Mouse (Mus musculus): ENCODE data around the gene Rnf185. TPM values are rescaled to one million over a fixed set of nuclear protein-coding genes. Genes with fewer than 3 reads are reported as not detected.
A peak's percentile ranks its signal among the peaks of the same experiment; 100 is the strongest.

Gene Rnf185
- polyA plus RNA-seq, 1 experiment from 2014 or later: 46.5 TPM

DNA sequence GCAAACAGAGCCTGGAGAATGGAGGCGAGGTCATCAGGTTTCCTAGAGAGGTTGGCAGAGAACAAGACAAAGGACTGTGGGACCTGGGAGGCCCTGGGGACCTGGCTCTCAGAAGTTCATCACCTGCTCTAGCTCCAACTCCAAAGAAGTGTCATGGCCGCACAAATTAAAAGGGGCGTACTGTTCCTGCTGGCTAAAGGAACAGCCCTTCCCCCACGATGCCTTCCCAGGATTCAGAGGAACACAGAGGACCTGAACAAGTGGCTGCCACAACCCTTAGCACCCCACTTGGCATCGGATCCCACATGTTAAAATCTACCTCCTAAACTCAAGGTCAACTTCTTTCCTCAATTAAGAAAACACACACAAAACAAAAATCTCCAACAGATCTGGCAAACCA, 82.7 kb downstream of the Rnf185 start:
- DNase-seq (ENCODE audit: low spot score): no peak
- peaks cover 54% of the 10 kb centered on the region for H3K4me1 ChIP-seq
- H3K4me3 ChIP-seq: peak overlapping the region; percentile 67; the same call in 1 of the 2 replicates
- H3K36me3 ChIP-seq: no peaks in the 10 kb centered on the region
- H3K27ac ChIP-seq (replicated peaks): peak overlapping the region; percentile 30
- H3K9me3 ChIP-seq (replicated peaks): no peaks in the 10 kb centered on the region
- WGBS: 80% methylated on average over 5 of the region's 5 CpGs
- H3K27me3 ChIP-seq (ENCODE audit: low read depth, poor library complexity, severe bottlenecking): no peaks in the 10 kb centered on the region

DNA sequence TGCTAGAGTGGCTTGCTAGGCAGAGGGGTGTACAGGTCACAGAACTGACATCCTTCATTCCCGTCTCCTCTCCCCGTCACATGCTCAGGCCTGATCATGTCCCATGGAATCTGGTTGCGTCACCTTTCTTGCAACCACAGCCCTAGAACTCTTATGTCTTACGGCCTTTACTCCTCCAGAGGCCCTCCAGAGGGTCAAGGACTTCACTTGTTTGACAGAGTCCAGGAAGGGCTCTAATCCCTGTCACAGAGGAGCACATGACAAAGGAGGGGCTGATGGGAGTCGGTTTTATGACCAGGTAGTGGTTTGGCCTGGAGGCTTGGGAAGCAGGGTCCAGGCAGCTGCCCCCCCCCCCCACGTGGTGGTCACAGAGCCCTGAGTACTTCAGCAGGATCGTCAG, 83.2 kb downstream of the Rnf185 start:
- WGBS: 64% methylated on average over 7 of the region's 7 CpGs
- Histone ChIP-seq H3K4me1 (peaks cover 49% of the 10 kb centered on the region), H3K36me3 (no peaks in the 10 kb centered on the region), H3K9me3 (replicated peaks) (no peaks in the 10 kb centered on the region), H3K27ac (replicated peaks) (peak overlapping the region; percentile 30), H3K4me3 (peak overlapping the region; percentile 67; the same call in 1 of the 2 replicates), H3K27me3 (ENCODE audit: low read depth, poor library complexity, severe bottlenecking) (no peaks in the 10 kb centered on the region)
- DNase-seq (ENCODE audit: low spot score): no peak

DNA sequence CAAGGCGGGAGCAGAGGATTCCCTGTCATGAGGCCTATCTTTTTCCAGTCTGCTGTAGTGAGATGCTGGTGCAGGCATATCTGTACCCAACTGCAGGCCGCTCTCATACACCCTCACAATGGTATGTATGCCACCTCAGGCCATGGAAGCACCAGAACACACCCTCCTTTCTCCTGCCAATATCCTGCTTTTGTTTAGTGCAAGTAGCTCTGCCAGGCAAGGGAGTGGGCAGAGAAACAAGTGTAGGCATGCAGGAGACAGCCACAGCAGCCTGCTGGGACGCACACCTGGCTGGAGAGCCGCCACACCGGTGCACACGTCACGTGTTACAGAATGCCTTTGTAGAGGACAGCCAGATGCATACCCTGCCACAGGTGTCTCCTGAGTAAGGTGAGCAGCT, 85.8 kb downstream of the Rnf185 start:
- no peaks in the 10 kb centered on the region for H3K27me3 ChIP-seq (ENCODE audit: low read depth, poor library complexity, severe bottlenecking)
- WGBS: 92% methylated on average over 7 of the region's 7 CpGs
- DNase-seq (ENCODE audit: low spot score): no peak
- no peak overlapping the region for H3K4me3 ChIP-seq
- H3K9me3 ChIP-seq (replicated peaks): 0 out of 2 replicates have a peak, but pooled peaks cover 5% of the 10 kb centered on the region
- H3K27ac ChIP-seq (replicated peaks): no peak overlapping the region
- peaks cover 30% of the 10 kb centered on the region for H3K4me1 ChIP-seq
- H3K36me3 ChIP-seq: peaks cover 17% of the 10 kb centered on the region

Other genes starting within 250 kb of the Rnf185 start
- gene Eif4enif1, start 250.0 kb downstream of the Rnf185 start, polyA plus RNA-seq (2016; fragmentation: Nextera tagmentation; extraction: Ambion mirVana): 57.7 and 60.4 TPM in 2 replicates
- 342 and 344 TPM in 2 replicates for gene Drg1, start 185.9 kb downstream of the Rnf185 start, polyA plus RNA-seq (2016; fragmentation: Nextera tagmentation; extraction: Ambion mirVana)
- gene Patz1, start 163.5 kb downstream of the Rnf185 start, polyA plus RNA-seq (2016; fragmentation: Nextera tagmentation; extraction: Ambion mirVana): 112 and 122 TPM in 2 replicates
- gene Pik3ip1, start 122.0 kb downstream of the Rnf185 start, polyA plus RNA-seq (2016; fragmentation: Nextera tagmentation; extraction: Ambion mirVana): 7.4 and 13.0 TPM in 2 replicates
- 50.7 and 68.9 TPM in 2 replicates for gene Limk2, start 43.2 kb downstream of the Rnf185 start, polyA plus RNA-seq (2016; fragmentation: Nextera tagmentation; extraction: Ambion mirVana)
- 0.75 and 0.89 TPM in 2 replicates for gene Pla2g3, start 35.9 kb upstream of the Rnf185 start, polyA plus RNA-seq (2016; fragmentation: Nextera tagmentation; extraction: Ambion mirVana)
- gene Inpp5j, start 52.5 kb upstream of the Rnf185 start, polyA plus RNA-seq (2016; fragmentation: Nextera tagmentation; extraction: Ambion mirVana): 0.16 and 0.24 TPM in 2 replicates
- 43.8 and 49.2 TPM in 2 replicates for gene Selenom, start 62.3 kb upstream of the Rnf185 start, polyA plus RNA-seq (2016; fragmentation: Nextera tagmentation; extraction: Ambion mirVana)
- gene Smtn, start 88.2 kb upstream of the Rnf185 start, polyA plus RNA-seq (2016; fragmentation: Nextera tagmentation; extraction: Ambion mirVana): 40.2 and 45.4 TPM in 2 replicates
- gene Morc2a, start 196.8 kb upstream of the Rnf185 start, polyA plus RNA-seq (2016; fragmentation: Nextera tagmentation; extraction: Ambion mirVana): 35.6 and 40.7 TPM in 2 replicates

Measured in midbrain, embryonic 10.5 days (tissue).